Mouse (Mus musculus) kidney, adult 9 months (tissue): ENCODE results near the gene Map2k3.
A peak's percentile ranks its signal among the peaks of the same experiment; 100 is the strongest.

Experiments
- DNase-seq: peaks from one replicate; pipeline ENCODE4 v3.0.0; 2022

Gene Map2k3

GRCm38 (mm10) chr11:60930724-60931281 is 1.0 kb upstream of the Map2k3 start:
- DNase-seq = no peak

- peak; percentile 61 for DNase-seq
Observed at GRCm38 (mm10) chr11:60931282-60931868, 458 bp upstream of the Map2k3 start.

GRCm38 (mm10) chr11:60932503-60933020 is 729 bp downstream of the Map2k3 start:
- no peak for DNase-seq

GRCm38 (mm10) chr11:60933178-60933930 is 1.5 kb downstream of the Map2k3 start:
- peak; percentile 86 for DNase-seq

GRCm38 (mm10) chr11:60934795-60935194 is 3.0 kb downstream of the Map2k3 start:
- peak; percentile 43 for DNase-seq

- peak; percentile 73 for DNase-seq
Observed at GRCm38 (mm10) chr11:60935326-60935974, 3.6 kb downstream of the Map2k3 start.

GRCm38 (mm10) chr11:60935975-60936373 is 4.1 kb downstream of the Map2k3 start:
- DNase-seq = no peak

GRCm38 (mm10) chr11:60937611-60938010 is 5.8 kb downstream of the Map2k3 start:
- no peak for DNase-seq

GRCm38 (mm10) chr11:60939487-60939886 is 7.7 kb downstream of the Map2k3 start:
- DNase-seq = no peak

- DNase-seq = no peak
Observed at GRCm38 (mm10) chr11:60940501-60940900, 8.7 kb downstream of the Map2k3 start.

GRCm38 (mm10) chr11:60941370-60941769 is 9.5 kb downstream of the Map2k3 start:
- DNase-seq = no peak

GRCm38 (mm10) chr11:60942263-60943015 is 10.6 kb downstream of the Map2k3 start:
- peak; percentile 67 for DNase-seq

- no peak for DNase-seq
Observed at GRCm38 (mm10) chr11:60945003-60945402, 13.2 kb downstream of the Map2k3 start.

GRCm38 (mm10) chr11:60951896-60952295 is 20.1 kb downstream of the Map2k3 start:
- DNase-seq = no peak

GRCm38 (mm10) chr11:60952362-60952761 is 20.5 kb downstream of the Map2k3 start:
- no peak for DNase-seq

GRCm38 (mm10) chr11:60952986-60953385 is 21.2 kb downstream of the Map2k3 start:
- DNase-seq = no peak

GRCm38 (mm10) chr11:60953803-60954202 is 22.0 kb downstream of the Map2k3 start:
- DNase-seq = peak; percentile 95

- DNase-seq = no peak
Observed at GRCm38 (mm10) chr11:60954255-60955104, 22.6 kb downstream of the Map2k3 start.

- DNase-seq = no peak
Observed at GRCm38 (mm10) chr11:60955621-60956383, 24.0 kb downstream of the Map2k3 start.

GRCm38 (mm10) chr11:60958948-60959347 is 27.1 kb downstream of the Map2k3 start:
- DNase-seq = no peak

GRCm38 (mm10) chr11:60961176-60961575 is 29.3 kb downstream of the Map2k3 start:
- DNase-seq = peak; percentile 61
